Mouse (Mus musculus): Measurements from ENCODE around the gene Pip4k2a.

Gene Pip4k2a

DNA sequence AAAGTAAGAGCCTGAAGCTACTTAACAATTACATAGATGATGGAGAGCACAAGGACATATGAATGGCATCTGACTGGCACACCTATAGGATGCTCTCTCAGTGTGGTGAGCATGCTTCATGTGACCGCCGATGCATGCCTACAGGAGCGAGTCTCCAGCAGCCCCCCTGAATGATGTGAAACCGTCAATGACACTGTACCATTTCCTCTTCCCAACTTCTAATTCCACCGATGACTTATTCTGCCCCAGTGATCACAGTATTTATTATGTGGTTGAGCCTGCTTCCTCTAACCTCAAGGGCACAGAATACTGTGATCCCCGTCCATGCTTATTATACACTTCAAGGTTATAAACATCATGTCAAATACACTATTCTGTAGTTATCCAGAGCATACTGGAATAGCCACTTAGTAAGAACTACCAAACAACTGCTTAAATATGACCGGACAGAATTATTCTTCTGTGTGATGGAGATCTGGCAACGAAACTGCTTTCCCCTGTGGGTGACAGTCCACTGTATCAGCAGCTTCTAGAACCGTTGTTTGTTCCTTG is 74.8 kb downstream of the Pip4k2a start:
- no peak for DNase-seq (ENCODE audit: low spot score)

- DNase-seq (ENCODE audit: low spot score): no peak
Observed at GRCm38 (mm10) chr2:18921570-18922180, 76.3 kb downstream of the Pip4k2a start.

DNA sequence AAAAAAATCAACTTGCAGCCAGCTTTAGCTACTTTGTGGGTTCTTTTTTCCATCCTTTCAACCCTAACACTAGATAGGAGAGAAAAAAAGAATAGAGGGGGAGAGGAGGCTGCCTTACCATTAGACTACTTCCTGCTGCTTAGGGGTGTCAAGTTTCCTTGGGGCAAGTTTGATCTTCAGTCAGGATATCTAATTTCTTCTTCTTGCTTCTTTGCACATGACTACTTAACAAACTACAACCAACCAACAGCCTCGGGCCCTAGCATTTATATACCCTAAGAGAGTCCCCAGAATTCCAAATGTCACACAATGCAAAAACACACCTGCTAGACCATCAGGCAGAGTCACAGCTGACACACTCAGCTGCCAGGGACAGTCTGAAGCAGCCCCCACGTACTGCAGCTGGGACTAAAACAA is 77.5 kb downstream of the Pip4k2a start:
- DNase-seq (ENCODE audit: low spot score): no peak

DNA sequence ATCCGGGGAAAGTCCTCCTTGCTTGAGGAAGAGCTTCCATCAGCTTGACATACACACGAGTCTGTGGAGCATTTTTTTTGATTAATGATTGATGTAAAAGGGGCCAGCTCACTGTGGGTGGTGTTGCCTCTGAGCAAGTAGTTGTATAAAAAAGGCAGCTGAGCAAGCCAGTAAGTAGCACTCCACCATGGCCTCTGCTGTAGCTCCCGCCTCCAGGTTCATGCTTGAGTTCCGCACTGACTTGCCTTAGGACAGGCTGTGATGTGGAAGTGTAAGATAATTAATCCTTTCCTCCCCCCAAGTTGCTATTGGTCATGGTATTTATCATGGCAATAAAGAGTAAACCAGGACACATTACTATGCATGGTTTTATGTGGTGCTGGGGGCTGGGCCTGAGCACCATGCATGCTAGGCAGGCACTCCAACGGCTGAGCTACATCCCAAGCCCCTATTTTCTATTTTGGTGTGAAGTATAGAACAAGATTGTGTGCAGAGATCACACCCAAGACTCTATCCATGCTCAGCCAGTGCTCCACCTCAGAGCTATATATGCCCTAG is 78.0 kb downstream of the Pip4k2a start:
- DNase-seq (ENCODE audit: low spot score): no peak

DNA sequence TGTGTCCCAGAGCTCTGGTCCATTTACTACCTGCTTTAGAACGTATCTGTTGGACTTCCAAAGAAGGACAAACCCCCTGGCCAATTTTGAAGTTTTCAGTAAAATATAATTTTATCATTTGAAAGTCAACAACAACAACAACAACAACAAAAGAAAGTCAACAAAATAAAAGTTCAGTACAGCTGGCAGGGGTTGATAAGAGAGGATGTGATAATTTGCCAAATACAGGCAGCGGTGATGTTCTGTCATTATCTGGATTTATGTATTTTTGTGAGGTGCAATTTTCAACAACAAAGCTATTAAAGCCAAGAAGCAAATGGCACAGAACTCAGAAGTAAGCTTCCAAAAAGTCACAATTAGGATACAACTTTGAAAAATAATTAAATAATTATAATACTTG is 80.1 kb downstream of the Pip4k2a start:
- DNase-seq (ENCODE audit: low spot score): no peak

- DNase-seq (ENCODE audit: low spot score): no peak
Observed at GRCm38 (mm10) chr2:18917380-18917750, 80.6 kb downstream of the Pip4k2a start.

DNA sequence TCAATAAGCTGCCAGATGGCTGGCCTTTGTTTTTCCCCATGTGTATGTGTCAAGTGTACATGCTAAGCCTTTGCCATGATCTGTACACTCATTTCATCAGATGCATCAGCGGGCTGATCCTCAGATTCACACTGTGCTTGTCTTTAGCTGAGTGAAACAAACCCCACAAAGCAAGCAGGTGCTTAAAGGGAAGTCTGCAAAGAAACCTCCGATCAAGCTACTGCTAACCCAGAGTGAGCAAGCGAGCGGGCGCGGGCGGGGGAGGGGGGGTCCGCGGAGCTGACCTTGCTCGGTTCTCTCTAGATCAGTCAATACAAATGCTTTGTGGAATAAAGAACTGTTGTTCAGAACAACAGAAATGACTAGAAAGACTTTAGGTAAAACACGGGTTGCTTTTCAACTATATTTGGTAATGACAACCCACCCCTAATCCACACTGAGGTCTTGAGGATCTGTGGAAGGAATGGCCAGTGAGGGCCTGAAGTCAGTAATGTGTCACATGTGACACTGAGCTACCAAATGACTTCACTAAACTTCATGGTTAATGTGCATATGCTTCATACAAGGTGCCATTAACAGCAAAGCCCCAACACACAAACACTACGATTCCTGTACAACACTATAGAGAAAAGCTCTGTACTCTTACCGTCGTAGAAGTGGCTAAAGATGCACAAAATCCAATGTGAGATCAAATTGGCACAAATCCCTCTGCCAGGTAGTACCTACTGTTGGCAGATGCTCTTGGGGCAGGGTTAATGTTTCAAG is 81.1 kb downstream of the Pip4k2a start:
- DNase-seq (ENCODE audit: low spot score): no peak

GRCm38 (mm10) chr2:18916042-18916407 is 81.9 kb downstream of the Pip4k2a start:
- no peak for DNase-seq (ENCODE audit: low spot score)

DNA sequence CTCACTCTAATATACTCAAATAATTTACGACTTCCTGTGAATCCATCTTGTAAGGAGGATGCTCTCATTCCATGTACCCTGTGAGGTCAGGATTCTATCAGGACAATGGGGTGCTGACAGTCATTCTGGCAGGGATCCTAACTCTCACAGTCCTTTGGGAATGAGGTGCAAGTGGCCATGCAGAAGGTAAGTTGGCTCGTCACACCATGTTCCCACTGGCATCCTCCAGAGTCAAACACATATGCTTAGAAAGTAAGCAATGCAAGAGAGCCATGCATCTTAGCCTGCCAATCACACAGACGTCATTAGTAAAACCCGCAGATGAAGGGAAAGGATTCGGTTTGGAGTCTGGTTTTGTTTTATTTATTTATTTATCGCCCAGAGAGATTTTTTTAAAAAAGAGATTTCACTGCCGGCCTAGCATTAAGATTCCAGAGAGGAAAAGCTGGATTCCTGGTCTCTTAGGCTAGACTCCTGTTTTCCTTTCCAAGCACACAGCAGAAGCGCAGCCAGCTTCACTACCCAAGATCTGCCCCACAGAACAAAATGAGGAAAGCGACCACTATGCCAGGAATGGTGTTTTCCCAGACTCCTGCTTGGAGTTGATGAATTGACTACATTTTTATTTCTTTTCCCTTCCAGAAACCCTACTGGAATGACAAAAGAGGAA is 82.4 kb downstream of the Pip4k2a start:
- no peak for DNase-seq (ENCODE audit: low spot score)

DNA sequence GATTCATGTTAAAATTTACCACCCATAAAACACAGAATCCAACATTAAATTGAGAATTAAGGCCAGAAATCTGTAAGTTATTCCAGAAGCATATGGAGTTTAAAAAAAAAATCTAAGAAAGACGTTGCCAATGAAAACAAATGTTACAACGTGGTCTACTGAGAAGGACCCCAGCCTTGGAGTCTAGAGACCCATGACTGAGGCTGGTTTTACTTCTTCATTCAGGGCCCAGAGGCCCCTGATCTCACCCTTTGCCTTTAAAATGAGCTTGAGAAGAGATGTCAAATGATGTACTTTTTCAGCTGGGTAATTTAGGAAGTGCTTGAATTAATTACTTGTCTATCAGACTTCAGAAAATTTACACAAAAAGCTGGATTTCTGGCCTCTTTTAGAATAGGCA is 83.2 kb downstream of the Pip4k2a start:
- DNase-seq (ENCODE audit: low spot score): no peak

GRCm38 (mm10) chr2:18913642-18914041 is 84.3 kb downstream of the Pip4k2a start:
- DNase-seq (ENCODE audit: low spot score): no peak

DNA sequence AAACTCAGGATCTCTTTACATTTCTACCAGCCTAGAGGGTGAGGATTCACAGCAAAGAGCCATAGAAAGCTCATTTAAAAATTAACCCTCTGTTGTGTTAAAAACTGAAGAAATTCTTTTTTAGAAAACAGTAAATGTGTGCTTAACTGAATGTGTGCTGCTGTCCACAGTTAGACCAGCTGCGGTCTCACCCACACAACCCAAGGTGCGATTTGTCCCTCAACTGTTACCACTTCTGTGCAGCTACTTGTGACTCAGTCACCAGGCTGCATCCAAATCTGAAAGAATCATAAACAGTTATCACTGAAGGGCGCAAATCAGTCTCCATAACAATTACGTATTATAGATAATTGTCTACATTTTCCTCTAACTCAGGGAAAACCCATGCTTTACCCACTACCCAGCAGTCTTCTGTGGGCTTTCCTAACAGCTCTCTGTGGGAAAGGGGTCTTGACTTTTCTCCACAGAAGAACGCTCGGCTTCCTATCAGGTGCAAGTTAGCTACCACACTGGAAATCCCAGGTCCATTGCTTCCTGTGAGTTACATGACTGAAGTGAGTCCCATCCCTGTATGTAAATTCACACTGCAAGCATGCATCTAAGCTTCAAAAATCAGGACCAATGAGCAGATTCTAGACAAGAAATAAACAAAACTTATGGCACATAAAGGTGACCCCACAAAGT is 86.5 kb downstream of the Pip4k2a start:
- no peak for DNase-seq (ENCODE audit: low spot score)

GRCm38 (mm10) chr2:18910209-18910608 is 87.7 kb downstream of the Pip4k2a start:
- DNase-seq (ENCODE audit: low spot score): no peak

GRCm38 (mm10) chr2:18909713-18910112 is 88.2 kb downstream of the Pip4k2a start:
- no peak for DNase-seq (ENCODE audit: low spot score)

- DNase-seq (ENCODE audit: low spot score): no peak
Observed at GRCm38 (mm10) chr2:18907269-18907668, 90.7 kb downstream of the Pip4k2a start.

DNA sequence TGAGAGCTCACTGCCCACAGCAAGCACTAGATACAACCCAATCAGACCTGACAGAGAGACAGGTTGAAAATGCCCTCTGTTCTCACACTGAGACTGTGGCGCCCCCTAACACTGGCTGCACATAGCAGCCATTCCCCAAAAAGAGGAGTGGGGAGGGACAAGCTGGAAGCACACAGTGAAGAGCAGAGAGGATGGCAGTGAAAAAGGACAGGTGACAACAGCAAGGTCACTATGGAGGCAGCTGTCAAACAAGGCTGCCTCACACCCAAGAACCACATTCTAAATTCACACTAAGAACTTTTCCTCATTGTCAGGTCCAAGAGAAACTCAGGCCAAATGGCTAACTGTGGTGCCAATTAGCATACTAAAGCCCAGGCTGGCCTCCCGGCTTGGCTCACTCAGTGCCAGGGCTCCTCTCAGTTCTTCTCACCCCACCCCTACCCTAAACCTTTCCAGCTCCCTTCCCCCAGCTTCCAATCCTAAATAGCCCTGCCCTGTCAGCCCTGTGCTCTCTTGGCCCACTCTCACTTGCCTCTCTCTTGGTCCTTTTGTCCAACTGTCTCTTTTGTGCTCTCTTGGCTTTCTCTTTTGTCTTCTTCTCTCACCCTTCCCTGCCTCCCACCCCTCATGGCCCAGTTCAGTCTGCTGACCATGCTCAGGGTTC is 91.4 kb downstream of the Pip4k2a start:
- no peak for DNase-seq (ENCODE audit: low spot score)

DNA sequence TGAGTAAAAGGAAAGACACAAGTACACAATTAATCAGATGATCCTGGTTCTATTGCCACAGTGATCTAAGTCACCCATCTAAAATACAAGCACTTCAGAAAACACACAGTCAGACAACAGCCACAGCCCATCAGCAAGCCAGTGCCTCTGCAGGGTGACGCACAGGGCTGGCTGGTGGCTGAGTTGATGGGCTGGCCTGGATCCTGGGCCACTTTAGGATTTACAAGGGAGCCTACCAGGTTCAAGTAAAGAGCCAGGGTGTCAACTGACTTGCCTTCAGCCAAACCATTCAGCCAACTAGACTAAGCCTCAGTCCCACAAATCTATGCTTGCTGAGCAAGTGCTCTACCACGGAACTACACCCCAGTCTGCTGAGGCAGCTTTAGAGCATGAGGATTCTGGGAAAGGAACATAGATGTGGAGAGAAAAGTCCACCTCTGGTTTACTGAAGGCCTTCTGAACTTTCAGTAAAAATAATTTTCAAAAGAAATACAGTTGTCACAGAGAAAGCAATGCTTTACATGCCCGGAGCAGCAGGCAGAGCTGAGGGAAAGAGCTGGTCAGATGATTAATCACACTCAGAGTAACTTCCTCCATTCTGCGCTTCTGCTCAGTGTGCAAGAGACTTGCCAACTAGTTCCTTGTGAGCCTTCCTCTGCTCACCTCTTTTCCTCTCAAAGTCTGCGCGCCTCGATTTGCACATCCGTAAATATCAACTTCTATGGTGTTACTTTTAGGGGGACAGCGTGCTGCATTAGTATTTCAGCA is 94.4 kb downstream of the Pip4k2a start:
- DNase-seq (ENCODE audit: low spot score): no peak

DNA sequence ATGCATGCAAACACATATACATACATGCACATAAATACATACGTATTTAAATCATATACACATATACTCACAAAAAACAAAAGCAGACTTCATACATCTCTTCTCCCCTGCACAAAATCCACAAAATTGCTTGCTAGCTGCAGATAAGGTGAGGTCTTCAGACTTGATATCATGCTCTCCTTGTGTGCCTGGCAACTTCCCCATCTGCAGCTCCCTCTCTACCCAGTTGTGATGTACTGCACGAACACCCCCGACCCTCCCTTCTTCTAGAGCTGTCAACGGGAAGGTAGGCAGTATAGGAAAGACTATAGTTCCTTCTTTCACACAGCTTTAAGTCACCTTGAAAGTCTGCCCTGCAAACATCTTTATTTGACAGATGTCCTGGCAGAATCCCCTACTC is 96.8 kb downstream of the Pip4k2a start:
- DNase-seq (ENCODE audit: low spot score): no peak

DNA sequence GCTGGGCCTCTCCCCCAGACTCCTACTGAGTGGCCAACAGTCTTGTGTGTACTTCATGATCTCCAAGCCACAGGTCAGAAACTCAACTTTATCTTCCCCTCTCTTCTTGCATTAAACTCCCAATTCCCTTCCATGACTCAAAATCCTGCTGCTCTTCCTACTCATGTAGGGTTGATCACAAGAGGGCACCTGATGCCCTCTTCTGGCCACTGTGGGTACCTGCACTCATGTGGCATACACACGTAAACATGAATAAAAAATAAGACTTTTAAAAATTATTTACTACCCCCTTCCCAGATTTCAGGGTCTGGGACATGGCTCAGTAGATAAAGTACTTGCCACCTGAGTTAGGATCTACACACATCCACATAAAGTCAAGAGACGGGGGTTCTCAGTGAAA is 97.3 kb downstream of the Pip4k2a start:
- no peak for DNase-seq (ENCODE audit: low spot score)

DNA sequence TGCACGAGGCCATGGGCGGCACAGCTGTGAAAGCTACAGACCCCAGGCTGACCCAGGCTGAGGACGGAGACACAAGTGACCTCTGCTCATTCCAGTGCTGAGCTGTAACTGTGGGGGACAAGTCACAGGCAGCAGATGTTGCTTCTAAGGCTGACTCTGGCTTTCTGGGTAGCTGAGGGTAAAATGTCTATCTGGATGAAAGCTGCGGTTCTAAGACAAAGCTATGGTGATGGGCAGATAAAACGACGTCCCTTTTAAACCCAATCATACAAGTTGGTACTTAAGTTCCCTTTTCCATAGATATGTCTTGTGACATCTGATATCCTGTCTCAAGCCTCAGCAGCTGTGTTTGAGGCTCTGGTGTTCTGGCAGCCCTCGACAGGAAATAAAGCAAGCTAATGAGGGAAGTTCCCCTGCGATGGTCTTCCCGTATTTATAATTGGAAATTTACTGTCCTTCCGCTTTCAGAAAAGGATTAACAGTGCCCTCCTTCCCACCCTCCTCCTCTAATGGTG is 100.1 kb downstream of the Pip4k2a start:
- DNase-seq (ENCODE audit: low spot score): no peak

DNA sequence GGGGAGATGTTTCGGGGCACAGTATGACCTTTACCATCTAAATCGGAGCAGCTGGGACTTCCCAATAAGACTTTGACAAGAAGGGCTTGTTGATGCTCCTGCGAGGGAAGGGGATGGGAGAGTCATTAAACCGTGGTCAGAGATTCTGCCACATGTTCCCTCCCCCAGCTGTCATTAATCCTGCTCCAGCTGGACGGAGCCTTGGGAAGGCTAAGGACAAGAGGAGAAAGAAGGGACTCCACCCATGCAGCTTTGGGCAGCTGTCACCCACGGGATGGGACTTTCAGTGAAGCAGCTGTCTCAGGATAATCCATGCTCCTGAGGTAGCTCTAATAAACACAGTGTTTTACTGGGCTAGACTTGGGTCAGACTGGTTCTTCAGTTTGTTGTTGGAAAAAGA is 101.9 kb downstream of the Pip4k2a start:
- DNase-seq (ENCODE audit: low spot score): no peak

Data from testis, postnatal 10 days (tissue).